Mouse (Mus musculus) limb, embryonic 14.5 days (tissue): ENCODE measurements around the gene Olfr284. TPM values are rescaled to one million over a fixed set of nuclear protein-coding genes. Genes with fewer than 3 reads are reported as not detected.
A peak's percentile ranks its signal among the peaks of the same experiment; 100 is the strongest.

Source experiments
- ATAC-seq: fragments of 200-750 bp; cut with Nextera tagmentation; 2 replicates; pipeline ENCODE4 v1.8.0; 2017; ENCODE audit warnings: low read depth, moderate number of reproducible peaks, moderate TSS enrichment; ENCODE audit not compliant: low FRiP score
- DNase-seq: peaks from one replicate; pipeline ENCODE4 v3.0.0-alpha.2; 2015; ENCODE audit warnings: low spot score
- H3K27ac ChIP-seq: fragments of 300-500 bp; sonication (generic); replicated peaks from 2 replicates; pipeline ENCODE4 v1.5.1; 2014; ENCODE audit warnings: low read depth, mild to moderate bottlenecking, low read length, moderate library complexity, mixed read lengths
- H3K27me3 ChIP-seq: fragments of 300-500 bp; sonication (generic); 2 replicates; pipeline ENCODE4 v1.6.1; 2014; ENCODE audit warnings: low read length, mixed read lengths; ENCODE audit not compliant: control insufficient read depth, insufficient read depth
- H3K36me3 ChIP-seq: fragments of 300-500 bp; sonication (generic); 2 replicates; pipeline ENCODE4 v1.6.1; 2014; ENCODE audit warnings: mild to moderate bottlenecking, low read length, moderate library complexity, mixed read lengths; ENCODE audit not compliant: control insufficient read depth, insufficient read depth
- H3K4me1 ChIP-seq: fragments of 300-500 bp; sonication (generic); 2 replicates; pipeline ENCODE4 v1.6.1; 2014; ENCODE audit warnings: antibody characterized with exemption, low read length, mixed read lengths; ENCODE audit not compliant: control insufficient read depth, insufficient read depth
- H3K4me2 ChIP-seq: fragments of 300-500 bp; sonication (generic); replicated peaks from 2 replicates; pipeline ENCODE4 v1.6.1; 2014; ENCODE audit warnings: low read depth, mild to moderate bottlenecking, low read length, moderate library complexity; ENCODE audit not compliant: severe bottlenecking
- H3K4me3 ChIP-seq: fragments of 300-500 bp; sonication (generic); replicated peaks from 2 replicates; pipeline ENCODE4 v1.5.1; 2014; ENCODE audit warnings: low read length
- H3K9ac ChIP-seq: fragments of 300-500 bp; sonication (generic); 2 replicates; pipeline ENCODE4 v1.6.1; 2014; ENCODE audit warnings: mild to moderate bottlenecking, low read depth, low read length, moderate library complexity; ENCODE audit not compliant: severe bottlenecking
- H3K9me3 ChIP-seq: fragments of 300-500 bp; sonication (generic); 2 replicates; pipeline ENCODE4 v1.6.1; 2016; ENCODE audit warnings: low read length; ENCODE audit not compliant: control insufficient read depth
- POLR2A ChIP-seq: fragments of 200-500 bp; IDR thresholded peaks from 2 replicates; pipeline ENCODE4 v1.8.0; 2012; ENCODE audit warnings: inconsistent platforms, mild to moderate bottlenecking, moderate library complexity, borderline replicate concordance; ENCODE audit not compliant: insufficient read depth, insufficient read length; ENCODE audit errors: extremely low read depth
- WGBS: fragments of 180-500 bp; shearing (Covaris S2); extraction: QIAGEN DNeasy Blood & Tissue Kit; methylation state at CpG from one replicate; pipeline ENCODE4 v1.1.7; 2014; 5-methylcytosine and 5-hydroxymethylcytosine counted together
- polyA plus RNA-seq, 2 experiments: library from polyadenylated mRNA; depleted of rRNA in 1 of 2; stranded (reverse) in 1 of 2; unstranded in 1 of 2; fragments of >200 nt; fragmentation: Nextera tagmentation in 1 of 2; extraction: Ambion mirVana in 1 of 2; gene quantifications; 2 replicates each; pipeline versions ENCODE4 v1.2.1 to v1.2.3; 2012 to 2014

Olfr284 gene
- polyA plus RNA-seq, 2 experiments, result not detected

- H3K27me3 ChIP-seq, result no peaks in the 10 kb centered on the region
- WGBS, result 86% methylated on average over 5 of the region's 5 CpGs
These were observed 23.5 kb downstream of the Olfr284 start, which contains the start of gene Olfr285 for GRCm38 (mm10) chr15:98317177-98317724. TSS of gene Olfr285 (minus strand) at chr15:98317353.

GRCm38 (mm10) chr15:98315703-98316102, 25.1 kb downstream of the Olfr284 start:
- no peak for DNase-seq
- Histone ChIP-seq H3K4me2 (no peak overlapping the region), H3K9ac (no peak overlapping the region), H3K27me3 (no peaks in the 10 kb centered on the region), H3K4me3 (no peak overlapping the region), H3K4me1 (no peaks in the 10 kb centered on the region), H3K27ac (no peak overlapping the region), H3K36me3 (no peaks in the 10 kb centered on the region), H3K9me3 (no peaks in the 10 kb centered on the region)
- no peak for TF ChIP-seq POLR2A
- WGBS, result 47% methylated on average over 6 of the region's 6 CpGs
- no peak for ATAC-seq

More at GRCm38 (mm10) chr15:98317177-98317724, 23.5 kb downstream of the Olfr284 start, which contains the start of gene Olfr285:
- no peak for ATAC-seq
- Histone ChIP-seq H3K36me3 (no peaks in the 10 kb centered on the region), H3K9ac (no peak within 1 kb of the TSS), H3K4me2 (no peak within 1 kb of the TSS), H3K27ac (no peak within 1 kb of the TSS), H3K4me1 (no peaks in the 10 kb centered on the region), H3K9me3 (no peaks in the 10 kb centered on the region), H3K4me3 (no peak within 1 kb of the TSS)
- no peak for DNase-seq
- no peak for TF ChIP-seq POLR2A

GRCm38 (mm10) chr15:98295628-98296551, 44.9 kb downstream of the Olfr284 start, which contains the start of gene Zfp641:
TSS of gene Zfp641 (minus strand) at chr15:98296161.
- H3K4me3 ChIP-seq, result peak within 1 kb of the TSS; percentile 53
- no peaks in the 10 kb centered on the region for H3K27me3 ChIP-seq
- WGBS, result 3% methylated on average over 39 of the region's 60 CpGs
- no peak for DNase-seq
- no peak within 1 kb of the TSS for H3K27ac ChIP-seq
- H3K9me3 ChIP-seq, result peaks cover 2% of the 10 kb centered on the region; the same call in 1 of the 2 replicates
- no peaks in the 10 kb centered on the region for H3K36me3 ChIP-seq
- 0 out of 2 replicates have a peak, but pooled peaks cover 4% of the 10 kb centered on the region for H3K4me1 ChIP-seq
- no peak for TF ChIP-seq POLR2A
- H3K4me2 ChIP-seq, result peak within 1 kb of the TSS; percentile 96
- peak within 1 kb of the TSS; percentile 64 for H3K9ac ChIP-seq
- peak; percentile 23; the same call in 1 of the 2 replicates for ATAC-seq

GRCm38 (mm10) chr15:98293651-98294050, 47.1 kb downstream of the Olfr284 start:
- no peak for DNase-seq
- Histone ChIP-seq H3K4me2 (no peak overlapping the region), H3K4me3 (no peak overlapping the region), H3K27ac (no peak overlapping the region), H3K36me3 (no peaks in the 10 kb centered on the region), H3K9ac (no peak overlapping the region), H3K9me3 (no peaks in the 10 kb centered on the region), H3K27me3 (no peaks in the 10 kb centered on the region), H3K4me1 (0 out of 2 replicates have a peak, but pooled peaks cover 4% of the 10 kb centered on the region)
- ATAC-seq, result no peak
- no peak for TF ChIP-seq POLR2A
- WGBS, result 87% methylated on average over 8 of the region's 8 CpGs

Other genes starting within 250 kb of the Olfr284 start
- 75.8 and 78.9 TPM in 2 replicates for gene Pfkm, start 248.4 kb downstream of the Olfr284 start, polyA plus RNA-seq (2012; rRNA removed)
- gene Pfkm, start 248.4 kb downstream of the Olfr284 start, polyA plus RNA-seq (2014; fragmentation: Nextera tagmentation; extraction: Ambion mirVana), result 49.8 and 50.0 TPM in 2 replicates
- gene Senp1, start 247.2 kb downstream of the Olfr284 start, polyA plus RNA-seq (2012; rRNA removed), result 30.5 and 33.5 TPM in 2 replicates
- gene Senp1, start 247.2 kb downstream of the Olfr284 start, polyA plus RNA-seq (2014; fragmentation: Nextera tagmentation; extraction: Ambion mirVana), result 32.5 and 34.4 TPM in 2 replicates
- 42.4 and 49.3 TPM in 2 replicates for gene Asb8, start 175.4 kb downstream of the Olfr284 start, polyA plus RNA-seq (2012; rRNA removed)
- 55.7 and 57.3 TPM in 2 replicates for gene Asb8, start 175.4 kb downstream of the Olfr284 start, polyA plus RNA-seq (2014; fragmentation: Nextera tagmentation; extraction: Ambion mirVana)
- gene Ccdc184, start 173.8 kb downstream of the Olfr284 start, polyA plus RNA-seq (2012; rRNA removed), result 0.23 and 0.33 TPM in 2 replicates
- gene Ccdc184, start 173.8 kb downstream of the Olfr284 start, polyA plus RNA-seq (2014; fragmentation: Nextera tagmentation; extraction: Ambion mirVana), result 0.10 and 0.37 TPM in 2 replicates
- not detected in 2 replicates for gene Olfr288, start 145.4 kb downstream of the Olfr284 start, polyA plus RNA-seq (2012; rRNA removed)
- not detected in 2 replicates for gene Olfr288, start 145.4 kb downstream of the Olfr284 start, polyA plus RNA-seq (2014; fragmentation: Nextera tagmentation; extraction: Ambion mirVana)
- gene Gm44579, start 120.0 kb downstream of the Olfr284 start, polyA plus RNA-seq (2012; rRNA removed), result not detected in 2 replicates
- gene Gm44579, start 120.0 kb downstream of the Olfr284 start, polyA plus RNA-seq (2014; fragmentation: Nextera tagmentation; extraction: Ambion mirVana), result not detected in 2 replicates
- gene Olfr287, start 119.9 kb downstream of the Olfr284 start, polyA plus RNA-seq (2012; rRNA removed), result not detected in 2 replicates
- gene Olfr287, start 119.9 kb downstream of the Olfr284 start, polyA plus RNA-seq (2014; fragmentation: Nextera tagmentation; extraction: Ambion mirVana), result not detected in 2 replicates
- not detected in 2 replicates for gene Olfr286, start 106.5 kb downstream of the Olfr284 start, polyA plus RNA-seq (2012; rRNA removed)
- gene Olfr286, start 106.5 kb downstream of the Olfr284 start, polyA plus RNA-seq (2014; fragmentation: Nextera tagmentation; extraction: Ambion mirVana), result not detected in 2 replicates
- not detected in 2 replicates for gene H1fnt, start 83.7 kb downstream of the Olfr284 start, polyA plus RNA-seq (2012; rRNA removed)
- gene H1fnt, start 83.7 kb downstream of the Olfr284 start, polyA plus RNA-seq (2014; fragmentation: Nextera tagmentation; extraction: Ambion mirVana), result not detected in 2 replicates
- 1.3 and 1.5 TPM in 2 replicates for gene Zfp641, start 44.8 kb downstream of the Olfr284 start, polyA plus RNA-seq (2012; rRNA removed)
- gene Zfp641, start 44.8 kb downstream of the Olfr284 start, polyA plus RNA-seq (2014; fragmentation: Nextera tagmentation; extraction: Ambion mirVana), result 0.32 and 0.79 TPM in 2 replicates
- gene Olfr285, start 23.6 kb downstream of the Olfr284 start, polyA plus RNA-seq (2012; rRNA removed), result not detected in 2 replicates
- gene Olfr285, start 23.6 kb downstream of the Olfr284 start, polyA plus RNA-seq (2014; fragmentation: Nextera tagmentation; extraction: Ambion mirVana), result not detected in 2 replicates
- 0.10 TPM in 1 of 2 replicates, not detected in the other for gene Olfr283, start 40.0 kb upstream of the Olfr284 start, polyA plus RNA-seq (2012; rRNA removed)
- gene Olfr283, start 40.0 kb upstream of the Olfr284 start, polyA plus RNA-seq (2014; fragmentation: Nextera tagmentation; extraction: Ambion mirVana), result not detected in 2 replicates
- not detected in 2 replicates for gene Olfr282, start 90.2 kb upstream of the Olfr284 start, polyA plus RNA-seq (2012; rRNA removed)
- gene Olfr282, start 90.2 kb upstream of the Olfr284 start, polyA plus RNA-seq (2014; fragmentation: Nextera tagmentation; extraction: Ambion mirVana), result not detected in 2 replicates
- not detected in 2 replicates for gene Olfr281, start 111.6 kb upstream of the Olfr284 start, polyA plus RNA-seq (2012; rRNA removed)
- gene Olfr281, start 111.6 kb upstream of the Olfr284 start, polyA plus RNA-seq (2014; fragmentation: Nextera tagmentation; extraction: Ambion mirVana), result not detected in 2 replicates
- not detected in 2 replicates for gene OR5BS1P, start 128.9 kb upstream of the Olfr284 start, polyA plus RNA-seq (2012; rRNA removed)
- not detected in 2 replicates for gene OR5BS1P, start 128.9 kb upstream of the Olfr284 start, polyA plus RNA-seq (2014; fragmentation: Nextera tagmentation; extraction: Ambion mirVana)
- 0.14 and 0.32 TPM in 2 replicates for gene Lalba, start 141.7 kb upstream of the Olfr284 start, polyA plus RNA-seq (2012; rRNA removed)
- not detected in 2 replicates for gene Lalba, start 141.7 kb upstream of the Olfr284 start, polyA plus RNA-seq (2014; fragmentation: Nextera tagmentation; extraction: Ambion mirVana)
- gene Olfr279, start 151.4 kb upstream of the Olfr284 start, polyA plus RNA-seq (2012; rRNA removed), result not detected in 2 replicates
- gene Olfr279, start 151.4 kb upstream of the Olfr284 start, polyA plus RNA-seq (2014; fragmentation: Nextera tagmentation; extraction: Ambion mirVana), result not detected in 2 replicates
- 99.8 and 105 TPM in 2 replicates for gene Kansl2, start 193.3 kb upstream of the Olfr284 start, polyA plus RNA-seq (2012; rRNA removed)
- gene Kansl2, start 193.3 kb upstream of the Olfr284 start, polyA plus RNA-seq (2014; fragmentation: Nextera tagmentation; extraction: Ambion mirVana), result 104 and 108 TPM in 2 replicates
- gene Ccnt1, start 229.9 kb upstream of the Olfr284 start, polyA plus RNA-seq (2012; rRNA removed), result 19.4 and 21.6 TPM in 2 replicates
- gene Ccnt1, start 229.9 kb upstream of the Olfr284 start, polyA plus RNA-seq (2014; fragmentation: Nextera tagmentation; extraction: Ambion mirVana), result 45.3 and 53.4 TPM in 2 replicates
- gene 4930415O20Rik, start 230.0 kb upstream of the Olfr284 start, polyA plus RNA-seq (2012; rRNA removed), result not detected in 2 replicates
- gene 4930415O20Rik, start 230.0 kb upstream of the Olfr284 start, polyA plus RNA-seq (2014; fragmentation: Nextera tagmentation; extraction: Ambion mirVana), result 0.37 TPM in 1 of 2 replicates, not detected in the other